Mouse (Mus musculus): ENCODE results near the gene Kdm2a.

DNA sequence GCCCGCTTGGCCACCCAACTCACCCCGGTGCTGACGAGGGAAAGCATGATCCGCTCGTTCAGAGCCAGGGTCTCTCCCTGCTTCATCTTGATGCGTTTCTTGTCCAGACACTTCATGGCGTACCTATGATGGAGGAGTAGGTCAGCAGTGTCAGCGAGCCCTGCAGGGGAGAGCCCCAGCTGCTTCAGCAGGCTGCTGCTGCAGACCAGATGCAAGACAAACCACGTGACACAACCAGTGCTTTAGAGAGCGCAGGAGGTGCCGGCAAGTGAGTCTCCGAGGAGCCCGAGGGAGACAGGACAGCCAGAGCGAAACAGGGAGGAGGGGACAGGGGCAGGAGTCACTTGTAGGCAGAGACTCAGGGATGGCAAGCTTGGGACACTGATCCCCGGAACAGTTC lies 107.3 kb downstream of the Kdm2a start:
- no peak for TF ChIP-seq HCFC1 (IDR thresholded peaks at IDR 0.05; ENCODE audit: borderline replicate concordance, insufficient read depth, low read length)
- no peak for TF ChIP-seq CHD2 (IDR thresholded peaks at IDR 0.05; ENCODE audit: low read depth, low read length)
- TF ChIP-seq MAFK (IDR thresholded peaks at IDR 0.05; ENCODE audit: insufficient read depth, low read depth, low read length): no peak
- no peak for TF ChIP-seq ZNF384 (IDR thresholded peaks at IDR 0.05; ENCODE audit: low read depth, low read length)
